Mouse (Mus musculus) hindbrain, postnatal 0 days (tissue): ENCODE measurements around the gene Ttc23. TPM values are rescaled to one million over a fixed set of nuclear protein-coding genes. Genes with fewer than 3 reads are reported as not detected.

Source experiments
- ATAC-seq: fragments of 200-750 bp; cut with Nextera tagmentation; 2 replicates; pipeline ENCODE4 v1.8.0; 2017; ENCODE audit warnings: mild to moderate bottlenecking, moderate TSS enrichment, moderate library complexity
- DNase-seq: peaks from one replicate; pipeline ENCODE4 v3.0.0-alpha.2; 2015; ENCODE audit warnings: low spot score
- H3K27ac ChIP-seq: fragments of 300-500 bp; sonication (generic); 2 replicates; pipeline ENCODE4 v1.5.1; 2014; ENCODE audit warnings: mild to moderate bottlenecking
- H3K27me3 ChIP-seq: fragments of 300-500 bp; sonication (generic); 2 replicates; pipeline ENCODE4 v1.6.1; 2014; ENCODE audit warnings: low read length, mixed read lengths; ENCODE audit not compliant: insufficient read depth
- H3K36me3 ChIP-seq: fragments of 300-500 bp; sonication (generic); 2 replicates; pipeline ENCODE4 v1.6.1; 2014; ENCODE audit warnings: low read length, mixed read lengths; ENCODE audit not compliant: insufficient read depth
- H3K4me1 ChIP-seq: fragments of 300-500 bp; sonication (generic); 2 replicates; pipeline ENCODE4 v1.6.1; 2014; ENCODE audit warnings: antibody characterized with exemption, low read length, mixed read lengths; ENCODE audit not compliant: insufficient read depth
- H3K4me2 ChIP-seq: fragments of 300-500 bp; sonication (generic); 2 replicates; pipeline ENCODE4 v1.6.1; 2014; ENCODE audit warnings: low read depth, mild to moderate bottlenecking, low read length, moderate library complexity, mixed read lengths
- H3K4me3 ChIP-seq: fragments of 300-500 bp; sonication (generic); 2 replicates; pipeline ENCODE4 v1.5.1; 2014; ENCODE audit warnings: low read length
- H3K9ac ChIP-seq: fragments of 300-500 bp; sonication (generic); replicated peaks from 2 replicates; pipeline ENCODE4 v1.6.1; 2014; ENCODE audit warnings: mild to moderate bottlenecking, low read length, moderate library complexity, mixed read lengths
- H3K9me3 ChIP-seq: fragments of 300-500 bp; sonication (generic); 2 replicates; pipeline ENCODE4 v1.6.1; 2016; ENCODE audit warnings: low read length, mixed read lengths
- CTCF ChIP-seq: IDR thresholded peaks from 2 replicates; pipeline ENCODE4 v1.5.1; 2016; ENCODE audit warnings: antibody characterized with exemption, control low read depth, low read depth
- WGBS: fragments of 180-500 bp; shearing (Covaris S2); extraction: QIAGEN DNeasy Blood & Tissue Kit; methylation state at CpG from one replicate; pipeline ENCODE4 v1.1.7; 2014; 5-methylcytosine and 5-hydroxymethylcytosine counted together
- polyA plus RNA-seq: library from polyadenylated mRNA; unstranded; fragments of >200 nt; fragmentation: Nextera tagmentation; extraction: Ambion mirVana; gene quantifications from 2 replicates; pipeline ENCODE4 v1.2.1, GENCODE M21; 2015
- total RNA-seq: library from RNA; depleted of rRNA; stranded (reverse); fragments of >200 nt; gene quantifications from 2 replicates; pipeline ENCODE4 v1.2.3, GENCODE M21; 2014

The Ttc23 gene
- total and polyA plus RNA-seq, 2 experiments from 2014 or later, result 5.3 to 6.2 TPM

DNA sequence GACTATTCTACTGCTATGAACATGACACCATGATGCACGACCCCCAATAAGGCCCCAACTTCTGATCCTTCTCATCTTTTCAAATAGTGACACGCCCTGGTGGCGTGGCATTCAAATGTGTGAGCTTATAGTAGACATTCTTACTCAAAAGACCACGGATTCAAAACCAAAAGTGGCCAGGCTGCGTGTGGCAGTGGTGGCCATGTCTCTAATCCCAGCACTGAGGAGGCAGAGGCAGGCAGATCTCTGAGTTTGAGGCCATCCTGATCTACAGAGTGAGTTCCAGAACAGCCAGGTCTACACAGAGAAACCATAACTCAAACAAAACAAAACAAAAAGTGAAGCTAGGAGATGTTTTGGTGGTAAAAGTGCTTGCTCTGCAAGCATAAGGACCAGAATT lies 20.5 kb upstream of the Ttc23 start:
- no peaks in the 10 kb centered on the region for H3K9me3 ChIP-seq
- H3K4me1 ChIP-seq, result no peaks in the 10 kb centered on the region
- H3K4me2 ChIP-seq, result no peak overlapping the region
- no peak overlapping the region for H3K27ac ChIP-seq
- no peak for ATAC-seq
- no peak overlapping the region for H3K9ac ChIP-seq
- no peaks in the 10 kb centered on the region for H3K27me3 ChIP-seq
- 89% methylated on average over 5 of the region's 5 CpGs for WGBS
- H3K4me3 ChIP-seq, result no peak overlapping the region
- TF ChIP-seq CTCF, result no peak
- no peak for DNase-seq
- H3K36me3 ChIP-seq, result no peaks in the 10 kb centered on the region

DNA sequence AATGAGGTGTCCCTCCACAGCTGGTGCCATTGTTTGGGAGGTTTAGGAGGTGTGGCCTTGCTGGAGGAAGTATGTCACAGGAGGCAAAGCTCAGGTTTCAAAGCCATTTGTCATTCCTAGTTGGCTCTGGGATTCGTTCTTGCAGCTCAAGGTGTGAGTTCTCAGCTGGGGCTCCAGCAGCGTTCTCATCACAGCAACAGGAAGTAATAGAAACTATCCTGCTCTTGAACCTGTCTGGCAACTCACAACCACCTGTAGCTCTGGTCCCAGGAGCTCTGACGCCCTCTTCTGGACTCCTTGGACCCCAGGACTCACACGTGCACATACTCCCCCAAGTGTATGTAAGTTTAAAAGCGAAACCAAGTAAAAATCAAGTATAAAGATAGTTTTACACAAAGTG lies 17.5 kb upstream of the Ttc23 start:
- no peaks in the 10 kb centered on the region for H3K9me3 ChIP-seq
- H3K36me3 ChIP-seq, result no peaks in the 10 kb centered on the region
- no peak overlapping the region for H3K4me2 ChIP-seq
- DNase-seq, result no peak
- H3K9ac ChIP-seq, result no peak overlapping the region
- H3K4me1 ChIP-seq, result no peaks in the 10 kb centered on the region
- 62% methylated on average over 5 of the region's 5 CpGs for WGBS
- no peaks in the 10 kb centered on the region for H3K27me3 ChIP-seq
- no peak overlapping the region for H3K4me3 ChIP-seq
- peak; percentile 13; the same call in 1 of the 2 replicates for TF ChIP-seq CTCF
- ATAC-seq, result no peak
- no peak overlapping the region for H3K27ac ChIP-seq

DNA sequence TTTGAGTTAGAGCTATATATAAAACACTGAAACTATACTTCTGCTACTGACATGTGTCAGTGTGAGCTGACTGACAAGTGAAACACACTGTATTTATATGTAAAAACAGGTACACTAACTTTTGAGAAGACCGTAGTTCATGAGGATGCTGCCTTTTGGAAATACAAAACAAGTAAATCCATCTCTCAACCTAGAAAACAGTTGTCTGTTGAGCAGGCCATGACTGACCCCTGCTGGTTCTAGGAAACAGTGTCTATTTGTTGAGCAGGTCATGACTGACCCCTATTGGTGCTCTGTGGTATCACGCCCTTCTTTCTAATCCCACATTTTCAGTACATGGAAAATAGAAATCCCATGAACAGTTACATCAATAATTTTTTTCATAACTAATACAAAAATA lies 16.4 kb upstream of the Ttc23 start:
- 13% methylated on average over 2 of the region's 2 CpGs for WGBS
- peak; percentile 93 for DNase-seq
- no peak overlapping the region for H3K9ac ChIP-seq

DNA sequence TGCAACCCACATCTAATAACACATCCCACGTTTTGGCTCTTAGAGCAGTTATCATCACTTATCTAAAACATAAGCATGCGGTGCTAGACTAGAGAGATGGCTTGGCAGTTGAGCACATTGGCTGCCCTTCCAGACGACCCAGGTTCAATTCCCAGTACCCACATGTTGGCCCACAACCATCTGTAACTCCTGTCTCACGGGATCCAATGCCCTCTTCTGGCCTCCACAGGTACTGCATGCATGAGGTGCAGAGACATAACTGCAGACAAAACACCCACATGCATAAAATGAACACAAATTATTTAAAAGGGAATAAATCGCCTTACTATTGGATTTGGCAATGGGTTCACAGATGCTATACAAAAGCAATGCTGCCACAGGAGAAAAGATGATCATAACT lies 14.8 kb upstream of the Ttc23 start:
- Histone ChIP-seq H3K4me3 (no peak overlapping the region), H3K27ac (no peak overlapping the region), H3K9me3 (no peaks in the 10 kb centered on the region), H3K36me3 (no peaks in the 10 kb centered on the region), H3K4me2 (no peak overlapping the region), H3K9ac (no peak overlapping the region), H3K4me1 (no peaks in the 10 kb centered on the region), H3K27me3 (no peaks in the 10 kb centered on the region)
- ATAC-seq, result no peak
- no peak for DNase-seq
- WGBS, result 83% methylated on average over 5 of the region's 5 CpGs
- TF ChIP-seq CTCF, result peak; percentile 59

More for the DNA sequence above, 16.4 kb upstream of the Ttc23 start:
- Histone ChIP-seq H3K27me3 (no peaks in the 10 kb centered on the region), H3K4me1 (no peaks in the 10 kb centered on the region), H3K27ac (no peak overlapping the region), H3K9me3 (no peaks in the 10 kb centered on the region), H3K36me3 (no peaks in the 10 kb centered on the region), H3K4me3 (no peak overlapping the region), H3K4me2 (no peak overlapping the region)
- peak; percentile 100 for TF ChIP-seq CTCF
- ATAC-seq, result peak; percentile 80

DNA sequence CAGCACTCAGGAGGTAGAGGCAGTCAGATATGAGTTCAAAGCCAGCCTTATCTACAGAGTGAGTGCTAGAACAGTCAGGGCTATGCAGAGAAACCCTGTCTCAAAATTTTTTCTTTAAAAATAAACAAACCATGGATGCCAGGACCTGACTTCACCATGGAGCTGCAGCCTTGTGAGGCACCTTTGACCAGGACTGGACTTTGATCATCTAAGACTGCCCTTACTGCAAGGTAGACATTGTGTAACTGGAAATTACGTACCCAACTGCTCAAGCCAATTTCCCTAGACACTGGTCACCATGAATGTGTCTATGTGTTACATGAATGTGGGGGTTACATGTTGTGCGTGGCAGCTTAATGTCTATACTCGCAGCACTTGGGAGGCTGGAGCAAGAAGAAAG lies 13.0 kb upstream of the Ttc23 start:
- no peak for TF ChIP-seq CTCF
- Histone ChIP-seq H3K4me3 (no peak overlapping the region), H3K27me3 (no peaks in the 10 kb centered on the region), H3K9ac (no peak overlapping the region), H3K4me1 (no peaks in the 10 kb centered on the region), H3K27ac (no peak overlapping the region), H3K4me2 (no peak overlapping the region), H3K36me3 (no peaks in the 10 kb centered on the region), H3K9me3 (no peaks in the 10 kb centered on the region)
- DNase-seq (no peak), ATAC-seq (no peak)
- 95% methylated on average over 3 of the region's 3 CpGs for WGBS

DNA sequence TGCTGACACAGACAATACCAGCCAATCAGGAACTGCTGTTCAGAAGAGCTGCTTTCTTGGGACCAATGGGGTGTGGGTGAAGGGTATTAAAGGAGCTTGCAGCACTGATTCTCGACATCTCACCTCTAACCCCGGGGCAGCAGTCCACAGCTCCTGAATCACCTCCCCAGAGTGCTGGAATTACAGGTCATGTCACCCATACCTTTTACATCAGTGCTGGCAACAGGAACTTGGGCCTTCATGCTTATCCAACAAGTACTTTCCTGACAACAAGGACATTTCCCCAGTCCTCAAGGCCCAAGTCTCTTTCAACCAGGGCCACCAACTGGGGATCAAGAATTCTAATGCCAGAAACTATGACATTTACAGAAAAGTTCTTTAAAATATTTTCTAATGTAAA lies 11.0 kb upstream of the Ttc23 start:
- ATAC-seq (no peak), DNase-seq (no peak)
- Histone ChIP-seq H3K9ac (no peak overlapping the region), H3K27me3 (no peaks in the 10 kb centered on the region), H3K36me3 (peaks cover 5% of the 10 kb centered on the region; the same call in 1 of the 2 replicates), H3K4me2 (no peak overlapping the region), H3K27ac (no peak overlapping the region), H3K9me3 (no peaks in the 10 kb centered on the region), H3K4me1 (no peaks in the 10 kb centered on the region), H3K4me3 (no peak overlapping the region)
- no peak for TF ChIP-seq CTCF
- 82% methylated on average over 2 of the region's 2 CpGs for WGBS

DNA sequence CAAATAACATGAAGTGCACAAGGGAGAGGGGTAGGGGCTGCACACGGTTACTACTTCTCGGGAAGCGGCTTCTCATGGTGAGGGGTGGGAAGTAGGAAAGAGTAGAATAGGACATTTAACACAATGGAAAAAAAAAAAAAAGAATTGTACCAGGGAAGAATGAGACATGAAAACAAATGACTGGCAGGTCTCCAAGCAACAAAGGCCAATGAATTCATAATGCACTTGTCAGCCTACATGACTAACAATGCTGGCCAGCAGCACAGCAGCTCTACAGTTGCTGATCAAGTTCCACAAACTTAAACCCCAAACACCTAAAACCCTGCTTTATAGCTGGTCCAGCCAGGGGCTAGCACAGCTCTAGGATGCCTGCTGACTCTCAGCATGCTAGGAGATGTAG lies 8.2 kb upstream of the Ttc23 start:
- Histone ChIP-seq H3K4me3 (no peak overlapping the region), H3K9ac (no peak overlapping the region), H3K4me1 (no peaks in the 10 kb centered on the region), H3K27ac (no peak overlapping the region), H3K36me3 (peaks cover 5% of the 10 kb centered on the region; the same call in 1 of the 2 replicates), H3K4me2 (no peak overlapping the region), H3K9me3 (no peaks in the 10 kb centered on the region), H3K27me3 (no peaks in the 10 kb centered on the region)
- ATAC-seq (no peak), DNase-seq (no peak)
- WGBS, result 31% methylated on average over 3 of the region's 3 CpGs
- no peak for TF ChIP-seq CTCF
